In genomic region chr19:32956916-32957558, GRCm38 (mm10) we compare ENCODE assay signal across 2 mouse cellular contexts.
TF ChIP-seq lines count a peak whose summit lies in the region.

No protein-coding gene starts in this region.

TF ChIP-seq in CH12.LX, 34 proteins besides CTCF, POLR2A, EP300 and RAD21 (continued from another document):
- TF ChIP-seq JUND (conservative IDR thresholded peaks at IDR 0.05; ENCODE audit: low read depth, low read length) (0 out of 2 replicates have a peak, but pooled peaks have one; percentile 29), ZC3H11A (IDR thresholded peaks at IDR 0.05; ENCODE audit: low read depth, low read length) (no peak), RCOR1 (conservative IDR thresholded peaks at IDR 0.05; ENCODE audit: low read depth, low read length) (no peak), SIN3A (IDR thresholded peaks at IDR 0.05; ENCODE audit: low read length) (no peak; the same call in none of the 2 replicates), USF2 (conservative IDR thresholded peaks at IDR 0.05; ENCODE audit: low read depth, low read length) (no peak), ETS1 (conservative IDR thresholded peaks at IDR 0.05; ENCODE audit: low read depth, low read length) (peak; percentile 33; the same call in 1 of the 2 replicates), MAZ (IDR thresholded peaks at IDR 0.05; ENCODE audit: low read depth, low read length) (0 out of 2 replicates have a peak, but pooled peaks have one; percentile 29), SMC3 (IDR thresholded peaks at IDR 0.05; ENCODE audit: low read depth, low read length) (no peak), HCFC1 (IDR thresholded peaks at IDR 0.05; ENCODE audit: low read depth, low read length) (no peak), ELF1 (IDR thresholded peaks at IDR 0.05; ENCODE audit: low read depth, low read length) (no peak), GABPA (IDR thresholded peaks at IDR 0.05; ENCODE audit: insufficient replicate concordance, low read depth, low read length) (no peak), MYC (IDR thresholded peaks at IDR 0.05; ENCODE audit: low read depth, low read length) (no peak), PAX5 (IDR thresholded peaks at IDR 0.05; ENCODE audit: low read length) (no peak), UBTF (IDR thresholded peaks at IDR 0.05; ENCODE audit: low read depth, low read length) (0 out of 2 replicates have a peak, but pooled peaks have one; percentile 36), TCF12 (IDR thresholded peaks at IDR 0.05; ENCODE audit: low read depth, low read length) (no peak), MEF2A (IDR thresholded peaks at IDR 0.05; ENCODE audit: borderline replicate concordance, low read depth, low read length) (no peak), USF1 (IDR thresholded peaks at IDR 0.05; ENCODE audit: low read depth, low read length) (no peak), CHD2 (IDR thresholded peaks at IDR 0.05; ENCODE audit: low read length) (0 out of 2 replicates have a peak, but pooled peaks have one; percentile 37), ZKSCAN1 (IDR thresholded peaks at IDR 0.05; ENCODE audit: borderline replicate concordance, low read depth, low read length) (no peak), BHLHE40 (IDR thresholded peaks at IDR 0.05; ENCODE audit: low read depth, low read length) (peak; percentile 23; the same call in 1 of the 2 replicates), ZNF384 (IDR thresholded peaks at IDR 0.05; ENCODE audit: low read depth, low read length) (no peak), MXI1 (IDR thresholded peaks at IDR 0.05; ENCODE audit: low read depth, low read length) (0 out of 2 replicates have a peak, but pooled peaks have one; percentile 68), MAFK (IDR thresholded peaks at IDR 0.05; ENCODE audit: insufficient replicate concordance, low read length) (no peak)

TF ChIP-seq in MEL, 35 proteins besides CTCF, POLR2A, EP300 and RAD21 (continued from another document):
- peak; percentile 69 for TF ChIP-seq SIN3A (IDR thresholded peaks at IDR 0.05; ENCODE audit: low read length)
TF ChIP-seq in MEL: peak in this region for 7.
